Mouse (Mus musculus) bone marrow, adult 2 months (tissue): ENCODE data around the gene Crebrf.

Source experiments
- CTCF ChIP-seq: fragments of 200-500 bp; IDR thresholded peaks from 2 replicates; pipeline ENCODE4 v1.5.1; 2011; ENCODE audit warnings: low read length, control low read depth; ENCODE audit not compliant: control insufficient read depth, insufficient read depth
- POLR2A ChIP-seq: fragments of 200-500 bp; IDR thresholded peaks from 2 replicates; pipeline ENCODE4 v1.6.1; 2011; ENCODE audit warnings: low read depth, mild to moderate bottlenecking, control low read depth, low read length, borderline replicate concordance; ENCODE audit not compliant: control insufficient read depth

DNA sequence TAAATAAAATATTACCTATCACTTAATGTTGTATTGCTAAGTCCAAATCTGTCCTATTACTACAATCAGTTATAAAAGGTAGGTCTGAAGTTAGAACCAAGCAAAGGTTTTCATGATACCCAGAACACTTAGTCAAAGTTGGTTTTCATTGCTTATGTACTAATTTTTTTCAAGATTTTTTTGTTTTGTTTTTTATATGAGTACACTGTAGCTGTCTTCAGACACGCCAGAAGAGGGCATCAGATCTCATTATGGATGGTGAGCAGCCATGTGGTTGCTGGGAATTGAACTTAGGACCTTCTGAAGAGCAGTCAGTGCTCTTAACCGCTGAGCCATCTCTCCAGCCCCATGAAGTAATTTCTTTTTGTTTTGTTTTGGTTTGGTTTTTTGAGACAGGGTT is 2.4 kb downstream of the Crebrf start:
- TF ChIP-seq CTCF (no peak), POLR2A (no peak)
